Mouse (Mus musculus) kidney, postnatal 0 days (tissue): ENCODE measurements at regions not wholly inside any gene's neighbourhood (a gene's known extent, or its start where the extent isn't known, plus 50 kb on each side); places are given as distances from the start of the nearest gene placed in this dataset.

Source experiments
- ATAC-seq: fragments of 200-750 bp; cut with Nextera tagmentation; replicated peaks from 2 replicates; pipeline ENCODE4 v1.8.0; 2017; ENCODE audit warnings: low read depth, moderate number of reproducible peaks, moderate TSS enrichment, moderate library complexity; ENCODE audit not compliant: low FRiP score
- DNase-seq: peaks from one replicate; pipeline ENCODE4 v3.0.0-alpha.2; 2016; ENCODE audit warnings: low spot score
- H3K27ac ChIP-seq: fragments of 300-500 bp; sonication (generic); 2 replicates; pipeline ENCODE4 v1.5.1; 2014; ENCODE audit warnings: mild to moderate bottlenecking
- H3K27me3 ChIP-seq: fragments of 300-500 bp; sonication (generic); 2 replicates; pipeline ENCODE4 v1.6.1; 2014; ENCODE audit warnings: low read length, mixed read lengths; ENCODE audit not compliant: insufficient read depth
- H3K36me3 ChIP-seq: fragments of 300-500 bp; sonication (generic); 2 replicates; pipeline ENCODE4 v1.6.1; 2014; ENCODE audit warnings: low read length, mixed read lengths; ENCODE audit not compliant: insufficient read depth
- H3K4me1 ChIP-seq: fragments of 300-500 bp; sonication (generic); replicated peaks from 2 replicates; pipeline ENCODE4 v1.6.1; 2014; ENCODE audit warnings: antibody characterized with exemption, low read length, mixed read lengths; ENCODE audit not compliant: insufficient read depth
- H3K4me2 ChIP-seq: fragments of 300-500 bp; sonication (generic); 2 replicates; pipeline ENCODE4 v1.6.1; 2014; ENCODE audit warnings: mild to moderate bottlenecking, low read length, moderate library complexity, mixed read lengths
- H3K4me3 ChIP-seq: fragments of 300-500 bp; sonication (generic); replicated peaks from 2 replicates; pipeline ENCODE4 v1.5.1; 2014; ENCODE audit warnings: low read depth, low read length
- H3K9ac ChIP-seq: fragments of 300-500 bp; sonication (generic); 2 replicates; pipeline ENCODE4 v1.6.1; 2014; ENCODE audit warnings: low read depth, low read length
- H3K9me3 ChIP-seq: fragments of 300-500 bp; sonication (generic); replicated peaks from 2 replicates; pipeline ENCODE4 v1.6.1; 2016; ENCODE audit warnings: low read length, inconsistent platforms, mixed read lengths
- CTCF ChIP-seq: IDR thresholded peaks from 2 replicates; pipeline ENCODE4 v1.5.1; 2016; ENCODE audit warnings: antibody characterized with exemption, low read depth, mild to moderate bottlenecking, moderate library complexity
- WGBS: fragments of 180-500 bp; shearing (Covaris S2); extraction: QIAGEN DNeasy Blood & Tissue Kit; methylation state at CpG from one replicate; pipeline ENCODE4 v1.1.7; 2014; 5-methylcytosine and 5-hydroxymethylcytosine counted together

DNA sequence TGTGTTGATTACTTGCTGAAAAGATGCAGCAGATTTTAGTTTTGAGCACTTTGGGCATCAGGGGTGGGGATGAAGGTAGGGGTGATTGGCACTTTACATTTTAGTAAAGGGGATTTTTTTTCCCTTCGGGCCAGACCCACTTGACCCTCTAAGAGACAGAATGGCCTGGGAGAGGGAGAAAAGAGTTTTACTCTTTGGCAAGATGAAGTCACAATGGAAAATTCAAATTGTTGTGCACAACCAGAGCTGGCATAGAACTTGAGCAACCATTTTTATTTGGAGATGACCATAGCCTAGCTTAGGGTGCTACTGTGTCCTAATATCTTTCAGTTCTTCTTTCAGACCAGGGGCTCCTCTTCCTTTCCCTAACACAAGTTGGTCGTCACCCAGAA, 88.5 kb upstream of the Ssbp2 start:
- no peak for TF ChIP-seq CTCF
- Histone ChIP-seq H3K4me3 (peak overlapping the region; percentile 40), H3K27ac (peak overlapping the region; percentile 100), H3K36me3 (no peaks in the 10 kb centered on the region), H3K4me1 (peaks cover 26% of the 10 kb centered on the region), H3K9me3 (no peaks in the 10 kb centered on the region), H3K9ac (no peak overlapping the region), H3K4me2 (peak overlapping the region; percentile 84), H3K27me3 (no peaks in the 10 kb centered on the region)
- DNase-seq (no peak), ATAC-seq (no peak; the same call in 1 of the 2 replicates)
- 29% methylated on average over 2 of the region's 2 CpGs for WGBS

DNA sequence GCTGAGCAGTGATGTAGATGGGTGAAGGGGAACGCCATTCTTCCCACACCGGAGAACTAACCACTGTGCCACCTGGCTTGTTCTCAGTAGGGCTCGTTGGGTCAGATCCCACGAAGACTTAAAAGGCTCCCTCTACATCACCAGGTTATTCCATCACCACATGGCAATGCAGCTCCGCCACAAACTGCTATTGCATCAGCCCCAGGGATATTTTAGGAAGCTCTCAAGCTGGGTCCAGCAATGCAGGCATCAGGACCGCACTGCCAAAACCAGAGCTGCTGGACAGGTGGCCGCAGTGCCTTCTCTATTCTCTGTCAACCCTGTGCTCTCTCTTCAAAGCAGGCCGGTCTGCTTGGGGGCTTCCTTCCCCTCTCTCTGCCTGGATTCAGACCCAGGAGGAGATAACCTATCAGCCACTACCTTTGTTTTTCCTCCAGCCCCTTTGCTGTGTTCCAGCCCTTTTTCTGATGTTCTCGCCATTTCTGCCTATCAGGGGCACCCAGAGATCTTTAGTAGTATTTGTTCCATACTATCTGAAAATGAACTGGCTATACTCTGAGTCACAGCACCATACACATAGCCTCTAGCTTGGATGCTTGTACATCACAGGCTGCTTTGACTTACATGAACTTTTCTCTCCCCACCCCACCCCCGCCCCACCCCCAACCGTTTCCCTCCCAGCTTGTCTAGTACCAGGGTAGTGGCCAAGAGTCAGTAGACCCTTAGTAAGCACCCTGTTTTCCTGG, 87.8 kb upstream of the Ssbp2 start:
- WGBS: 68% methylated on average over 11 of the region's 11 CpGs
- Histone ChIP-seq H3K4me2 (peak overlapping the region; percentile 84; the same call in 1 of the 2 replicates), H3K4me3 (no peak overlapping the region), H3K27me3 (no peaks in the 10 kb centered on the region), H3K9ac (no peak overlapping the region), H3K27ac (peak overlapping the region; percentile 100), H3K4me1 (peaks cover 26% of the 10 kb centered on the region), H3K36me3 (no peaks in the 10 kb centered on the region), H3K9me3 (no peaks in the 10 kb centered on the region)
- ATAC-seq (no peak), DNase-seq (no peak)
- TF ChIP-seq CTCF: no peak

DNA sequence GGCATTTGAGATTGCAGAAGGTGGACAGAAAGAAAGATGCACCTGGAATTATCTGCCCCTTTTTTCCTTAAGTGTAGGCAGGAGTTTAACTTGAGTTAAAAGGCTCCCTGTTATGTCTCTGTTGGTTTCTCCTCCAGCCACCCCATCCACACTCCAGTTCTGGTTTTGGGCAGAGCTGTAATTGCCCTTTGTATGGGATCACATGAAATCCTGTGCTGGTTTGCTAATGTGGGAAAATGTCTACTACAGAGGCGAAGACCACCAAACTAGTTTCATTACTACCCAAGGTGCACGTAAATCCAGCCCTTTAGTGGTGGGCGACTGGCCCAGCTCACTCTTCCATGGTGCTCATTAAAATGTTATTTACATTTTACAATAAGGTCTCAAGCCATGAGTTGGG, 85.9 kb upstream of the Ssbp2 start:
- Histone ChIP-seq H3K9me3 (no peaks in the 10 kb centered on the region), H3K4me2 (peak overlapping the region; percentile 21; the same call in 1 of the 2 replicates), H3K27me3 (no peaks in the 10 kb centered on the region), H3K36me3 (no peaks in the 10 kb centered on the region), H3K4me1 (peaks cover 26% of the 10 kb centered on the region), H3K27ac (peak overlapping the region; percentile 47), H3K9ac (no peak overlapping the region), H3K4me3 (no peak overlapping the region)
- ATAC-seq (no peak), DNase-seq (peak; percentile 87)
- 9% methylated on average over 3 of the region's 3 CpGs for WGBS
- TF ChIP-seq CTCF: no peak

DNA sequence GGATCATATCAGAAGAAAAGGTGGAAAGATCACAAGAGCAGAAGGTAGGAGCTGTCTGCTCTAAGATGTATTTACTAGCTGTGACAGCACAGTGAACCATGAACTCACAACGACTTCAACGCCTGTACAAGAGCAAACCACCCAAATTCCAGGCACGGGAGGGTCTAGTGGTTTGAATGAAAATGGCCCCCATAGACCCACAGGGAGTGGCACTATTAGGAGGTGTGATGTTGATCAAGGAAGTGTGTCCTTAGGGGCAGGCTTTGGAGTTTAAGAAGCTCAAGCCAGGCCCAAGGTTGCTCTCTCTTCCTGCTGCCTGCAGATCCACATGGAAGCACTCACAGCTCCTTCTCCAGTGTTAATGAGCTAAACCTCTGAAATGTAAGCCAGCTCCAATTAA, 83.5 kb upstream of the Ssbp2 start:
- Histone ChIP-seq H3K4me3 (no peak overlapping the region), H3K27ac (no peak overlapping the region), H3K27me3 (no peaks in the 10 kb centered on the region), H3K4me1 (peaks cover 16% of the 10 kb centered on the region), H3K4me2 (no peak overlapping the region), H3K9me3 (no peaks in the 10 kb centered on the region), H3K36me3 (no peaks in the 10 kb centered on the region), H3K9ac (no peak overlapping the region)
- WGBS: 63% methylated on average over 3 of the region's 3 CpGs
- DNase-seq (no peak), ATAC-seq (no peak)
- TF ChIP-seq CTCF: no peak

DNA sequence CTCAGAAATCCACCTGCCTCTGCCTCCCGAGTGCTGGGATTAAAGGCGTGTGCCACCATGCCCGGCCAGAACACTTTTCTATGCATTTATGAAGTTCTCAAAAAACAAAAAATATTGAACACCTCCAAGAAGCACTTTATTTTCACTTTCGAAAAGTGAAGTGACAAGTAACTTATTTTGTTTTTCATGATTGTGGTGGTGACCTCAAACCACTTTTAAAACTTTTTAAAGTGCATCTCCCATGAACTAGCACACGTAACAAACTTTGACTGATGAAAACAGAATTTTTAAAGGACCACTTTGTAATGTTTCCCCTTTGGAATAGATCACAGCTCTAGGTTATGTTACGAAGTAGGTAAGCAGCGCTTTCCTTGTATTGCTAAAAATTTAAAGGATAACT, 82.7 kb upstream of the Ssbp2 start:
- H3K9ac ChIP-seq: no peak overlapping the region
- no peaks in the 10 kb centered on the region for H3K9me3 ChIP-seq
- ATAC-seq (no peak), DNase-seq (no peak)
- 91% methylated on average over 7 of the region's 7 CpGs for WGBS
- no peak overlapping the region for H3K27ac ChIP-seq
- peaks cover 8% of the 10 kb centered on the region for H3K4me1 ChIP-seq
- no peak overlapping the region for H3K4me2 ChIP-seq
- H3K27me3 ChIP-seq: no peaks in the 10 kb centered on the region
- no peak for TF ChIP-seq CTCF
- no peaks in the 10 kb centered on the region for H3K36me3 ChIP-seq
- H3K4me3 ChIP-seq: no peak overlapping the region

DNA sequence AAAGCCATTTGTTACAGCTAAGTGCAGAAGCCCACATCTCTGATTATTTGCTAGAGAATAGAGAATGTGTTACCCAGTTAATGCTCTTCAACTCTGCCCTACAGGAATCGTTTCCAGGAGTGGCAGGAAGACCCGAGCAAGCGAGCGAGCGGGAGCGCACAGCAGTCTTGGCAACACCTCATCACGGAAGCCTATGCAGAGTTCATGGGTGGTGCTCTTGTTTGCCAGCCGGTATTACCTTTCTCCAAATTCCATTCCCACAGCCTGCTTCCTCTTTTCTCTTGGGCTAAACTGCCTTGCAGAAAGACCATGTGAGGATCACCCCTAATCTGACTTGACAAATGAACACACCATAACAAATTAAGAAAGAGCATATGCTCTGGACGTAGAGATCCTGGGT, 82.1 kb upstream of the Ssbp2 start:
- ATAC-seq (no peak), DNase-seq (no peak)
- Histone ChIP-seq H3K4me3 (no peak overlapping the region), H3K27ac (no peak overlapping the region), H3K36me3 (no peaks in the 10 kb centered on the region), H3K4me2 (no peak overlapping the region), H3K9me3 (no peaks in the 10 kb centered on the region), H3K27me3 (no peaks in the 10 kb centered on the region), H3K4me1 (0 out of 2 replicates have a peak, but pooled peaks cover 4% of the 10 kb centered on the region), H3K9ac (no peak overlapping the region)
- TF ChIP-seq CTCF: no peak
- WGBS: 91% methylated on average over 9 of the region's 9 CpGs

DNA sequence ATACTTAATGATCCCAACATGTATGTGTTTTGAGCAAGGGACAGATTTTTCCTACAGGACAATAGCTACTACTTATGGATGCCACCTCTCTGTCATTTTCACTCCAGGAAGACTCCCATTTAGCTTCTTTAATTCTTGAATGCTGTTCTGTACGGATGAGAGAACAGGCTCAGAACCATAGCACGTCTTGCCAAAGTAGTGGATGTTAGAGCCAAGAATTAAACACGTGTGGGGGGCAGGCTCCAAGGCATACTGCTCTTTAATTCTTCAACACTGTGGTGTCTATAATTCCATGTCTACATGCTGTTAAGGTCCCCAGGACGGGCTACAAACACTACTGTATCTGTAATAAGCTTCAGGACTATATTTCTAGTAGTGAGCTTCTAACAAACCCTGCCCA, 74.7 kb upstream of the Ssbp2 start:
- no peak for ATAC-seq
- no peaks in the 10 kb centered on the region for H3K36me3 ChIP-seq
- H3K4me3 ChIP-seq: no peak overlapping the region
- H3K9ac ChIP-seq: no peak overlapping the region
- H3K4me1 ChIP-seq: no peaks in the 10 kb centered on the region
- no peak for DNase-seq
- no peaks in the 10 kb centered on the region for H3K27me3 ChIP-seq
- H3K27ac ChIP-seq: no peak overlapping the region
- WGBS: 58% methylated on average over 4 of the region's 4 CpGs
- H3K9me3 ChIP-seq: no peaks in the 10 kb centered on the region
- H3K4me2 ChIP-seq: no peak overlapping the region
- no peak for TF ChIP-seq CTCF
